Mouse (Mus musculus) mesoderm, embryonic 11.5 days (tissue): Measurements from ENCODE around the gene Ubr1.
"Not testable (repeated sequence)": the region's sequence is repeated elsewhere in the genome, so short reads cannot be mapped to it uniquely, and the experiment has no call there.

ENCODE experiments used
- DNase-seq: peaks from one replicate; pipeline ENCODE4 v3.0.0-alpha.2; 2012; ENCODE audit warnings: low read depth, low spot score

Ubr1 gene

GRCm38 (mm10) chr2:120970559-120971080, at the start of gene Ubr1:
Gene Ubr1, minus strand, starts transcription at chr2:120970715.
- DNase-seq, result peak; percentile 90

GRCm38 (mm10) chr2:121017151-121017550, 46.6 kb upstream of the Ubr1 start:
- DNase-seq, result no peak

GRCm38 (mm10) chr2:121016226-121016625, 45.7 kb upstream of the Ubr1 start:
- no peak for DNase-seq

GRCm38 (mm10) chr2:121015507-121015906, 45.0 kb upstream of the Ubr1 start:
- DNase-seq, result no peak

GRCm38 (mm10) chr2:121012676-121013075, 42.2 kb upstream of the Ubr1 start:
- DNase-seq, result no peak

- DNase-seq, result no peak
Observed at GRCm38 (mm10) chr2:121009071-121009677, 38.7 kb upstream of the Ubr1 start.

- DNase-seq, result no peak
Observed at GRCm38 (mm10) chr2:121008664-121009007, 38.1 kb upstream of the Ubr1 start.

- DNase-seq, result peak; percentile 92
Observed at GRCm38 (mm10) chr2:121007925-121008663, 37.6 kb upstream of the Ubr1 start, which contains the start of gene Ccndbp1. Gene Ccndbp1, plus strand, starts transcription at chr2:121008403.

- no peak for DNase-seq
Observed at GRCm38 (mm10) chr2:121006986-121007385, 36.5 kb upstream of the Ubr1 start.

GRCm38 (mm10) chr2:121004018-121004811, 33.7 kb upstream of the Ubr1 start:
- DNase-seq, result no peak

GRCm38 (mm10) chr2:121003586-121003985, 33.1 kb upstream of the Ubr1 start:
- DNase-seq, result no peak

- DNase-seq, result no peak
Observed at GRCm38 (mm10) chr2:120998863-120999262, 28.3 kb upstream of the Ubr1 start.

- DNase-seq, result not testable (repeated sequence)
Observed at GRCm38 (mm10) chr2:120996607-120997006, 26.1 kb upstream of the Ubr1 start.

GRCm38 (mm10) chr2:120991196-120991595, 20.7 kb upstream of the Ubr1 start:
- no peak for DNase-seq

GRCm38 (mm10) chr2:120985241-120985640, 14.7 kb upstream of the Ubr1 start:
- DNase-seq, result no peak

GRCm38 (mm10) chr2:120983611-120984010, 13.1 kb upstream of the Ubr1 start:
- no peak for DNase-seq

GRCm38 (mm10) chr2:120980861-120981260, 10.3 kb upstream of the Ubr1 start:
- DNase-seq, result no peak

GRCm38 (mm10) chr2:120979819-120980218, 9.3 kb upstream of the Ubr1 start:
- no peak for DNase-seq

- no peak for DNase-seq
Observed at GRCm38 (mm10) chr2:120978693-120979037, 8.2 kb upstream of the Ubr1 start.

GRCm38 (mm10) chr2:120977926-120978692, 7.6 kb upstream of the Ubr1 start:
- no peak for DNase-seq
